Mouse (Mus musculus) cerebral cortex, adult 2 months (tissue): ENCODE measurements around the gene Olfr680-ps1.

Source experiments
- WGBS: fragments of 180-500 bp; shearing (Covaris S2); methylation state at CpG from one replicate; pipeline ENCODE4 v1.1.7; 2018; 5-methylcytosine and 5-hydroxymethylcytosine counted together

The Olfr680-ps1 gene

GRCm38 (mm10) chr7:105092717-105093116 lies at the start of gene Olfr680-ps1:
TSS of gene Olfr680-ps1 (minus strand) at chr7:105092817.

GRCm38 (mm10) chr7:105141275-105141674 lies 48.7 kb upstream of the Olfr680-ps1 start:
- 75% methylated on average over 2 of the region's 2 CpGs for WGBS

GRCm38 (mm10) chr7:105116536-105116935 lies 23.9 kb upstream of the Olfr680-ps1 start, which contains the start of gene Olfr681:
TSS of gene Olfr681 (plus strand) at chr7:105116836.

GRCm38 (mm10) chr7:105080905-105081304 lies 11.7 kb downstream of the Olfr680-ps1 start, which contains the start of gene Olfr679:
TSS of gene Olfr679 (plus strand) at chr7:105081205.
- 51% methylated on average over 1 of the region's 1 CpGs for WGBS

- WGBS = 93% methylated on average over 1 of the region's 1 CpGs
Measured at GRCm38 (mm10) chr7:105064175-105064574, 28.4 kb downstream of the Olfr680-ps1 start, which contains the start of gene Olfr678. TSS of gene Olfr678 (plus strand) at chr7:105064475.
